In the genomic region with DNA sequence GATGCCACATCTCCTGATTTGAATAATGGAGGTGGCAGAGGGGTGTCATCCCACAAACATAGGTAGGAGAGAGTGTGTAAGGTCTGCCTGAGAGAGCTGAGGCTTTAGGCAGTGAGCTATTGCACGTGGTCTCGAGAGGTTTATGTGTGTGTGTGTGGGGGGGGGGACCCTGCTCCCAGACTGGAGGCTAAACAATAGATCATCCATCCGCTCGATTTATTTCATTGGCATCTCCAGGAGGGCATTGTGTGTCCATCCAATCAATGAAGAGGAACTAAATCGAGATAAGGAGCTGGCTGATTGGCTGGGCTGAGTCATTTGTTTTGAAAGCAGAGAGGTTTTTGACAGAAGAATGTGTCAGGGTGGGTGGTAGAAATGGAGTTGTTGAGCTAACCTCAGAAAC, we compare ENCODE assay signal across 11 mouse cellular contexts. TPM values are rescaled to one million over a fixed set of nuclear protein-coding genes. Genes with fewer than 3 reads are reported as not detected.
DNase-seq lines count a peak whose midpoint lies in the region; ATAC-seq lines count a peak whose summit lies in the region.
"Had no signal": no experiment of that assay in that cellular context is flagged by ENCODE, and none has a peak within 500 bp of the region (broad histone marks: within the 10 kb centered on the region; RNA-seq: fewer than 3 reads in every experiment).

No protein-coding gene starts in this region.

- H3K36me3 ChIP-seq in forebrain, embryonic 13.5 days (ENCODE audit: poor library complexity, severe bottlenecking), result peaks cover 48% of the 10 kb centered on the region
- H3K36me3 ChIP-seq in midbrain, embryonic 11.5 days (ENCODE audit: control insufficient read depth, insufficient read depth, low read length), result peaks cover 26% of the 10 kb centered on the region

- H3K4me3 ChIP-seq in forebrain, embryonic 13.5 days, result peak overlapping the region; percentile 60
- peak overlapping the region; percentile 37 for H3K4me3 ChIP-seq in midbrain, embryonic 11.5 days (ENCODE audit: low read depth, low read length)

- peak; percentile 59 to 75 for DNase-seq in frontal cortex, adult 2 months (ENCODE audit: extremely low spot score in 1 of 2, low spot score in 1 of 2)
- DNase-seq in frontal cortex, postnatal 10 days (ENCODE audit: low spot score in 2 of 2), result no peak
- DNase-seq in Muller cell, postnatal 12 days (ENCODE audit: inconsistent ontology term), result peak; percentile 71
- peak; percentile 91 for DNase-seq in midbrain, embryonic 11.5 days (ENCODE audit: low spot score, missing footprints)
- DNase-seq in adrenal gland, adult (ENCODE audit: inconsistent age in 2 of 2, low spot score in 1 of 2), result no peak
- no peak for DNase-seq in T-cell, adult 2 months (ENCODE audit: low spot score)
- no peak for DNase-seq in cerebellum, adult 9-11 months

- under 1% methylated on average over 5 of the region's 5 CpGs for WGBS in forebrain, embryonic 13.5 days
- WGBS in midbrain, embryonic 11.5 days, result 2% methylated on average over 5 of the region's 5 CpGs

- peak overlapping the region; percentile 89 for H3K9ac ChIP-seq in forebrain, embryonic 13.5 days
- H3K9ac ChIP-seq in midbrain, embryonic 11.5 days (ENCODE audit: low read length), result peak overlapping the region; percentile 74

- no peaks in the 10 kb centered on the region for H3K27me3 ChIP-seq in forebrain, embryonic 13.5 days
- no peaks in the 10 kb centered on the region for H3K27me3 ChIP-seq in midbrain, embryonic 11.5 days (ENCODE audit: control insufficient read depth, insufficient read depth, low read length)

- H3K9me3 ChIP-seq in forebrain, embryonic 13.5 days (replicated peaks), result peaks cover 19% of the 10 kb centered on the region
- H3K9me3 ChIP-seq in midbrain, embryonic 11.5 days (ENCODE audit: control insufficient read depth, low read length), result peaks cover 14% of the 10 kb centered on the region

- peak overlapping the region; percentile 92 for H3K27ac ChIP-seq in forebrain, embryonic 13.5 days
- peak overlapping the region; percentile 76; the same call in 1 of the 2 replicates for H3K27ac ChIP-seq in midbrain, embryonic 11.5 days (ENCODE audit: low read depth, low read length)

- H3K4me2 ChIP-seq in forebrain, embryonic 13.5 days, result peak overlapping the region; percentile 72
- peak overlapping the region; percentile 40 for H3K4me2 ChIP-seq in midbrain, embryonic 11.5 days

- ATAC-seq in forebrain, embryonic 13.5 days, result peak; percentile 71
- ATAC-seq in midbrain, embryonic 11.5 days (ENCODE audit: low FRiP score), result peak; percentile 73

- peaks cover 32% of the 10 kb centered on the region for H3K4me1 ChIP-seq in forebrain, embryonic 13.5 days
- H3K4me1 ChIP-seq in midbrain, embryonic 11.5 days (ENCODE audit: control insufficient read depth, insufficient read depth, low read length), result peaks cover 22% of the 10 kb centered on the region

RNA-seq across cellular contexts. Expression of a gene that starts 2.4 kb away (rescaled TPM):
- polyA plus RNA-seq in frontal cortex, adult 2 months (2012; rRNA removed), result 595 and 624 TPM in 2 replicates
- polyA plus RNA-seq in forebrain, embryonic 13.5 days (2015; fragmentation: Nextera tagmentation; extraction: Ambion mirVana), result 358 and 394 TPM in 2 replicates
- polyA plus RNA-seq in midbrain, embryonic 11.5 days (2014; fragmentation: Nextera tagmentation; extraction: Ambion mirVana), result 39.8 and 40.5 TPM in 2 replicates
- polyA plus RNA-seq: C2C12 had no signal

RNA-seq across cellular contexts. Expression of a gene that starts 37.3 kb away (rescaled TPM):
- 0.12 and 0.19 TPM in 2 replicates for polyA plus RNA-seq in frontal cortex, adult 2 months (2012; rRNA removed)
- polyA plus RNA-seq in forebrain, embryonic 13.5 days (2015; fragmentation: Nextera tagmentation; extraction: Ambion mirVana), result 0.10 and 0.25 TPM in 2 replicates
- 0.22 and 0.39 TPM in 2 replicates for polyA plus RNA-seq in midbrain, embryonic 11.5 days (2014; fragmentation: Nextera tagmentation; extraction: Ambion mirVana)
- polyA plus RNA-seq: C2C12; large intestine, adult 2 months; spleen, adult 2 months had no signal

Comparison
In these comparisons a context has a peak if more than half of its experiments do, and no peak if none do; other contexts are left out.
1. DNase-seq: peak in frontal cortex, adult 2 months (2 of 2), Muller cell, postnatal 12 days (single experiment) and midbrain, embryonic 11.5 days (single experiment); none in frontal cortex, postnatal 10 days (0 of 2), adrenal gland, adult (0 of 2), T-cell, adult 2 months (single experiment) and cerebellum, adult 9-11 months (single experiment).